Mouse (Mus musculus): Measurements from ENCODE around the gene Snrnp35. TPM values are rescaled to one million over a fixed set of nuclear protein-coding genes. Genes with fewer than 3 reads are reported as not detected.
"Not testable (repeated sequence)": the region's sequence is repeated elsewhere in the genome, so short reads cannot be mapped to it uniquely, and the experiment has no call there.

Gene Snrnp35
- polyA plus RNA-seq, 1 experiment from 2014 or later, result 37.2 TPM

DNA sequence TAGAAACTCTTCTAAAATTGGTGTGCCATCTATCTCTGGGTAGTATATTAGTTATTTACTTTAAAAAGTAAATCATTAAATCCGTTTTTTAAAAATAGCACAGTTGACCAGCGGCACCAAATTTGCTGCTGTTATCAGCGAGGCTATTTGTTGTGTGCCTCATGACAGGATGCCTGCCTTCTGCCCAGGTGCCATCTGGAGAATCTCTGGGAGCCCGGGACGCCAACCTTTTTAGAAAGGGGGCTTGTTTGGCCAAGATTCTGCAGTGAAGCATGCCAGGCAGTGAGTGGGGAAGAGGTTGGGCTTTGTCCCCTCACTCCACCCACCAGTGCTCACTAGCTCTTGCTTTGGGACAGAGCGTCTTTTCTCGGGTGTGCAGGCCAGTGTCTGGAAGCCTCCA, 32.9 kb upstream of the Snrnp35 start:
- no peak for DNase-seq (ENCODE audit: extremely low spot score, low spot score)
- peaks cover 87% of the 10 kb centered on the region for H3K36me3 ChIP-seq (replicated peaks)
- H3K4me1 ChIP-seq, result peaks cover 39% of the 10 kb centered on the region
- WGBS, result 90% methylated on average over 7 of the region's 7 CpGs
- no peaks in the 10 kb centered on the region for H3K27me3 ChIP-seq (ENCODE audit: poor library complexity, severe bottlenecking)
- H3K27ac ChIP-seq, result no peak overlapping the region
- H3K9me3 ChIP-seq, result no peaks in the 10 kb centered on the region
- H3K4me3 ChIP-seq, result no peak overlapping the region

DNA sequence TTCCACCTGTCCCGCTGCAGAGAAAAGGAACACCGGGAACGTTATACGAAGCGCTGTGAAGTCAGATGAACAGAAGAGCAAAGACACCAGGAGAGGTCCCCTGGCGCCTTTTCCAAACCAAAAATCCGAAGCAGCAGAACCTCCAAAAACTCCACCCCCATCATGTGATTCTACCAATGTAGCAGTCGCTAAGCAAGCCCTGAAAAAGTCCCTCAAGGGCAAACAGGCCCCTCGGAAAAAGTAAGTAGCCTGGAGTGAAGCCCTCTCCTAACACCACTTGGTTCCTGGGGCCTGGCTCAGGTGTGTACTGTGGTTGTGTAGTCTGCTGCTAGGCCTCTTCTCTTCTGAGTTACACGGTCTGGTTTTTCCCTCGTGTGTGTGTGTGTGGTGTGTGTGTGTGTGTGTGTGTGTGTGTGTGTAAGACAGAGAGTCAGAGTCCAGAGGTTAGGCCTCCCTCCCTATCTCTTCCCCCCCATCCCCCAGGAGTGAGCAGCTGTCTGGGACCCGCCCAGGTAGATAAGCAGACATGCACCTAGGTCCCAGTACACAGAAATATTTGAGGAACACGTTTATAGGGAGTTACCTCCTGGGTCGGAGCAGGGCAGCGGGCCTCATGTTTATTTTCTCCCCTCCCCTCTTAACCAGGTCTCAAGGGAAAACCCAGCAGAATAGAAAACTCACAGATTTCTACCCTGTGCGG, 32.1 kb upstream of the Snrnp35 start:
- no peaks in the 10 kb centered on the region for H3K27me3 ChIP-seq (ENCODE audit: poor library complexity, severe bottlenecking)
- H3K4me1 ChIP-seq, result peaks cover 38% of the 10 kb centered on the region
- peaks cover 94% of the 10 kb centered on the region for H3K36me3 ChIP-seq (replicated peaks)
- H3K4me3 ChIP-seq, result no peak overlapping the region
- no peak for DNase-seq (ENCODE audit: extremely low spot score, low spot score)
- H3K9me3 ChIP-seq, result no peaks in the 10 kb centered on the region
- H3K27ac ChIP-seq, result no peak overlapping the region
- 92% methylated on average over 16 of the region's 16 CpGs for WGBS

DNA sequence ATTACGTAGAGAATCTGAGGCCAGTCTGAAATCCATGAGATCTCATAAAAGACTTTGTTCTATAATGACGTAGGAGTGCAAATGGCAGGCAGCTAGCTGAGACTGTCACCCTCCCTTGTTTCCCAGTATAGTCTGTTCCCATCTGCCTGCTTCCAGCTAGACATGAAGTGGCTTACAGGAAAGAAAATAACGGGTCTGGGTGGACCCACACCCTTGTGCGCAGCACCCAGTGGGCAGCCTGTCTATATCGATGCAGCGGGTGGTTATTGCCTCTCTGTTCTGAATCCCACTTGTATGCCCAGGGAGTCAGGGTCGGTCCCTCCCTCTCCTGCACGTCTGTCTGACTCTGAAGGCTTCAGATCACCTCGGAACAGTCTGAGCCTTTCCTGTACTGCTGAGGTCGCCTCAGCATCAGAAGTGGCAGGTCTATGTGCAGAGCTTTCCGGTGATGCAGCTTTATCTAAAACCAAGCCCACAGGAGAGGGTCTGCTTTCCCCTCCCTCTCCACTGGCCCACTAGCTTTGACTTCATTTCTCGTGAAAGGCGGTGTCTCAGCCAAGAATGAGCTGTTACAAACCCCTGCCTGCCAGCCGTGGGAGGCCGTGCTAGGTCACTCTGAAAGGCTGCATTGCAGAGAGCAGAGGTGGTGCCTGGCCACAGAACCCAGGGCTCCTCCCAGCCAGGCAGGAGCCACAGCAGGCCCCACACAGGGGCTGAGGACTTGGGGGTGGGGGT, 30.3 kb upstream of the Snrnp35 start:
- H3K36me3 ChIP-seq (replicated peaks), result peaks cover 100% of the 10 kb centered on the region
- 86% methylated on average over 15 of the region's 15 CpGs for WGBS
- H3K4me3 ChIP-seq, result no peak overlapping the region
- H3K27ac ChIP-seq, result no peak overlapping the region
- H3K9me3 ChIP-seq, result no peaks in the 10 kb centered on the region
- DNase-seq (ENCODE audit: extremely low spot score, low spot score), result no peak
- H3K4me1 ChIP-seq, result peaks cover 21% of the 10 kb centered on the region
- no peaks in the 10 kb centered on the region for H3K27me3 ChIP-seq (ENCODE audit: poor library complexity, severe bottlenecking)

DNA sequence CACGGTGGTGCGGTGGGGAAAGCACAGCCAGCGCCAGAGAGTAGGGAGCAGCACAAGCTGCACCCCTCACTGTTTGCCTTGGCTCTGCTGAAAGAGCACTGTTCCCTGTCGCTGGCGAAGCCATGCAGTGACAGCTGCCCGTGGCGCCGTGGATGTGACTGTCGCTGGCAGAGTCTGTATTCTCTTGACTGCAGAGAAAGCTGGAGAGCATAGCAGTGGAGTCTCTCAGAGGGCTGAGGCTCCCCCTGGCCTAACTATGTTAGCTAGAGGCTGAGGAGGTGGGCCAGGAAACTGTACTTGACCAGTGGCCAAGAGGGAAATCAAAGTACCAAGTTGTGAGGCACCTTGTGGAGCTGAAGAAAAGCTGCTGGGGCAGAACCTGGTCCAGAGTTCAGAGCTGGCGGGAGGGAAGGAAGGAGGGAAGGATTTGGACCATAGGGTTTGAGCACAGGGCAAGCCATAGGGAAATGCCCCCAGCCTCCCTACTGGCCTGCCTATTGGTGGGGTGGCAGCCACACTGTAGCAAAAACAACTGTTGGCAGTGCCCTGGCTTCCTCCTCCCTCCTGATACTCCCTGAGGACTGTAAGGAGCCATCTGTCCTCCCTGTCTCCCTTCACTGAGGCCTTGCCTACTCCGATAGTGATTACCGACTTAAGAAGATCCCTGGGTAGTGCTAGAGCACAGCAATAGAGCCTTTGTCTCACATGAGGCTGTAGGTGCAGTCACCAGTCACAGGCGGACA, 29.4 kb upstream of the Snrnp35 start:
- WGBS, result 86% methylated on average over 13 of the region's 13 CpGs
- DNase-seq (ENCODE audit: extremely low spot score, low spot score), result no peak

DNA sequence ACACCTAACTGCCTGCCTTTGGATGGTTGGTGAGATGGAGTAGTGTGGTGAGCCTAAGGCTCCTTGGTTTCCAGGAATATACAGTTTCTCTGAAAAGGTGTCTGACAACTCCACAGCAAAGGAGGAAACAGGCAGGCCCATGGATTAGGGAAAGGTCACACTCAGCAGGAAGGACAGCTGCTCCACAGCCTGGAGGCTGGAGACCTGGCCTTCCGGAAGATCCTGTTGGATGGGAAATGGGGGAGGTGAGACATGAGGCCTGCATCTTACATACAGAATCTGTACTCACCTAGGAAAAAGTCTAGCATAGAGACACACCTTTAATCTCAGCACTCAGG, 28.9 kb upstream of the Snrnp35 start:
- DNase-seq (ENCODE audit: extremely low spot score, low spot score), result no peak
- peaks cover 100% of the 10 kb centered on the region for H3K36me3 ChIP-seq (replicated peaks)

More for the DNA sequence above, 29.4 kb upstream of the Snrnp35 start:
- Histone ChIP-seq H3K36me3 (replicated peaks) (peaks cover 100% of the 10 kb centered on the region), H3K27me3 (ENCODE audit: poor library complexity, severe bottlenecking) (no peaks in the 10 kb centered on the region), H3K27ac (no peak overlapping the region), H3K4me1 (peaks cover 15% of the 10 kb centered on the region; the same call in 1 of the 2 replicates), H3K4me3 (no peak overlapping the region), H3K9me3 (no peaks in the 10 kb centered on the region)

DNA sequence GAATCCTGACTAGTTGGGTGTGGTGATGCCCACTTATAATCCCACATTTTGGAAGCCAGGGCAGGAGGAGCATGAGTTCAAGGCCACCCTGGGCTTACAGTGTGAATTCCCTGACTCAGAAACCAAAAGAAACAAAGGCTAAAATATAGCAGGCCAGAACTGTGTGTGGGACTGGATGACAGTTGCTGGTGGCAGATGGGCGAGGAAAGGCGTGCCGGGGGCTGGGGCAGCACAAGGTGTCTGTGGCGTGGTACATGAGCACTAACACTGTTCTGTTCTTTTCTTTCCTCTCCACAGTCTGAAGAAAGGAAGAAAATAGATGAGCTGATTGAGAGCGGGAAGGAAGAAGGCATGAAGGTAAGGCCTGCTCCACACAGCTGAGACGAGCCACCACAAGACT, 26.2 kb upstream of the Snrnp35 start:
- 96% methylated on average over 6 of the region's 6 CpGs for WGBS
- H3K27ac ChIP-seq, result no peak overlapping the region
- no peak for DNase-seq (ENCODE audit: extremely low spot score, low spot score)
- peaks cover 100% of the 10 kb centered on the region for H3K36me3 ChIP-seq (replicated peaks)
- no peaks in the 10 kb centered on the region for H3K9me3 ChIP-seq
- H3K27me3 ChIP-seq (ENCODE audit: poor library complexity, severe bottlenecking), result no peaks in the 10 kb centered on the region
- H3K4me3 ChIP-seq, result no peak overlapping the region
- H3K4me1 ChIP-seq, result no peaks in the 10 kb centered on the region

More for the DNA sequence above, 28.9 kb upstream of the Snrnp35 start:
- Histone ChIP-seq H3K9me3 (no peaks in the 10 kb centered on the region), H3K27ac (no peak overlapping the region), H3K27me3 (ENCODE audit: poor library complexity, severe bottlenecking) (no peaks in the 10 kb centered on the region), H3K4me1 (peaks cover 10% of the 10 kb centered on the region; the same call in 1 of the 2 replicates), H3K4me3 (no peak overlapping the region)
- 74% methylated on average over 1 of the region's 1 CpGs for WGBS

DNA sequence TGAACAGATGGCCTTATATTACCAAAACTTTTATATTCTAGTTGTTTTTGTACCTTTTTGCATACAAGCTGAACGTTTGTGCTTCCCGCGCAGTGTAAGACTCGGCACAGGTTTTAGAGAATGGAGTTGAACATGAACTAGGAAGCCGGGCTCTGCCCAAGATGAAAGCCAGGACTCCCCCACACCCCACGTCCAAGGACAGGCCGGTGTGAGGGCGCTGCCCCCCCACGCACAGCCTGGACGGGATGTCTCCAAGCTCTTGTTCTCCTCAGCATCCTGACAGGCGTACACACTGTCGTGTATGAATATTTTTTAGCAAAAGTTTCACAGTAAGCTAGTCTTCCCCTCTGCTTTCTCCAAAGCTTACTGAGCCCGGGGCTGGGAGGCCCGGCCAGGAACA, 22.0 kb upstream of the Snrnp35 start:
- not testable (repeated sequence) for H3K4me1 ChIP-seq; DNase-seq (ENCODE audit: extremely low spot score, low spot score); H3K9me3 ChIP-seq; H3K27ac ChIP-seq; H3K27me3 ChIP-seq (ENCODE audit: poor library complexity, severe bottlenecking); H3K4me3 ChIP-seq
- WGBS, result 93% methylated on average over 14 of the region's 14 CpGs
- peaks cover 86% of the 10 kb centered on the region for H3K36me3 ChIP-seq (replicated peaks)

DNA sequence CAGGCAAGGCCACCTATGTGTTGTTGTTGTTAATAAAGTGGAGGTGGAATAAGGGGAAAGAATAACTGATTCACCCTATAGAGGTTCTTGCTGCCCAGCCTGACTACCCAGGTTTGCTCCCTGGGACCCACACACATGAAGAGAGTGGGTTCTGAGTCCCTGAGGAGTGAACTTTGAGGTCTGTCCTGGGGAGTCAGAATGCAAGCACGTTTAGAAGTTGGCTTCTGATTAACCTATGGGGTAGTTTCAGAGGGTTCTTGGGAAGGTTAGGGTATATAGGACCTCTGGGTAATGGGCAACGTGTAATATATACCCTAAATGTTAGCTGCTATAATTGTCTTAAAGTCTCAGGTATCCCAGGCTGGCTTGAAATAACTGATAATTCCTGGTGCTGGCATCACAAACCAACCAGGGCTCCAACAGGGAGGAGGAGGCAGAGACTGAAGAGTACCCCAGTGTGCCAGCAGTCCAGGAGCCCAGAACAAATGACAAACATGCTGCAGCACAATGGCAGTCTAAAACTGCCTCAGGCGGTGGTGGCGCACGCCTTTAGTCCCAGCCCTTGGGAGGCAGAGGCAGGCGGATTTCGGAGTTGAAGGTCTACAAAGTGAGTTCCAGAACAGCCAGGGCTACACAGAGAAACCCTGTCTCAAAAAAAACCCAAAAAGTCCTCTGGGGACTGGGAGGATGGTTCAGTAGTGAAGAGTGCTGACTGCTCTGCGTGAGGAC, 20.5 kb upstream of the Snrnp35 start:
- no peak overlapping the region for H3K27ac ChIP-seq
- no peak for DNase-seq (ENCODE audit: extremely low spot score, low spot score)
- peaks cover 79% of the 10 kb centered on the region for H3K36me3 ChIP-seq (replicated peaks)
- H3K9me3 ChIP-seq, result no peaks in the 10 kb centered on the region
- WGBS, result 88% methylated on average over 8 of the region's 8 CpGs
- H3K27me3 ChIP-seq (ENCODE audit: poor library complexity, severe bottlenecking), result no peaks in the 10 kb centered on the region
- no peak overlapping the region for H3K4me3 ChIP-seq
- peaks cover 6% of the 10 kb centered on the region for H3K4me1 ChIP-seq

DNA sequence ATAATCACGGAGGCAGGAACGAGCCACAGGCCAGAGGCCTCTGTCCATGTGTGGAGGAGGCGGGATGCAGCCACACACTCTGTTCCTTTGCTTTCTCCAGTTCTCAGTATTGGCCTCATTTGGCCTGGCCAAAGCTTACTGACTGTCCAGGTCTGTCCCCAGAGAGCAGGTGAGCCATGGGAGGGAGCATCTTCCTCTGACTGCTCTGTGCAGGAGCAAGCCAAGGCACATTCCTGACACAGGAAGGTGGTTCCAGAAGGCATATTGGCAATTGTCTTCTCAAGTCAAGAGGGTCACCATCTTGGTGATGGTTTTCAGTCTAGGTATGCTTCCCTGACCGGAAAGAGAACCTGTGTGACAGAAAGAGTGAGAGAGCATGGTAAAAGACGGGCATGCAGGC, 19.5 kb upstream of the Snrnp35 start:
- Histone ChIP-seq H3K27me3 (ENCODE audit: poor library complexity, severe bottlenecking) (no peaks in the 10 kb centered on the region), H3K27ac (no peak overlapping the region), H3K4me3 (no peak overlapping the region), H3K4me1 (peaks cover 6% of the 10 kb centered on the region), H3K36me3 (replicated peaks) (peaks cover 78% of the 10 kb centered on the region), H3K9me3 (no peaks in the 10 kb centered on the region)
- no peak for DNase-seq (ENCODE audit: extremely low spot score, low spot score)
- 90% methylated on average over 5 of the region's 5 CpGs for WGBS

DNA sequence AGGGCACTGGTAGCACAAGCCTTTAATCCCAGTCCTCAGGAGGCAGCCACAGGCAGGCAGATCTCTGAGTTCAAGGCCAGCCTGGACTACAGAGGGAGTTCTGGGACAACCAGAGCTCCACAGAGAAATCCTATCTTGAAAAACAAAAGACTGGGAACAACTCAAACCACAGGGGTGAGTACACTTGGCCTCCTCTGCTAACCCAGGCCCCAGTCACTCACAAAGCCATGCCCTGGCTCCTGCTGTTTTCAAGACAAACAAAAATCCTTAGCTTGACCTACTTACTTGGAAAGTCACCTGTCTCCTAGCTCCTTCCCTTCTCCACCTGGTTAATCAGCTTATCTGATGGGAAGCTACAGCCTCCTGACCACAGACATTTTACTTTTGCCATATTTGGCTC, 18.0 kb upstream of the Snrnp35 start:
- Histone ChIP-seq H3K4me3 (no peak overlapping the region), H3K36me3 (replicated peaks) (peaks cover 78% of the 10 kb centered on the region), H3K9me3 (no peaks in the 10 kb centered on the region), H3K4me1 (peaks cover 6% of the 10 kb centered on the region), H3K27ac (no peak overlapping the region), H3K27me3 (ENCODE audit: poor library complexity, severe bottlenecking) (no peaks in the 10 kb centered on the region)
- DNase-seq (ENCODE audit: extremely low spot score, low spot score), result no peak

DNA sequence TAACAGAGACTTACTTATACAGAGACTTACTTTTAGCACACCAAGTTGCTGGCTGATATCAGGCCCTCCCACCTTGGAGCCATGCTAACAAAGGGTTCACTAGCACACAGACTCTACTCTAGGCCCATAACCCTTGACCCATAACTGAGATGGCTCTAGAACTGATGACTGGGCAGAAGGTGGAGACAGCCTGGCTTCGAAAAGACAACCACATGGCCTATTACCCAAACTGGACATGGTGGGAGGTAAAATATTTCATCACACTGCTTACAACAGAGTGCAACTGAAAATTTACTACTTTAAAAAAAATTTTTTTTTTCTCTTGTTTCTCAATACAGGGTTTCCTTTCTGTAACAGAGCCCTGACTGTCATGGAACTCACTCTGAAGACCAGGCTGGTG, 15.2 kb upstream of the Snrnp35 start:
- WGBS, result 91% methylated on average over 1 of the region's 1 CpGs
- Histone ChIP-seq H3K36me3 (replicated peaks) (peaks cover 56% of the 10 kb centered on the region), H3K4me3 (no peak overlapping the region), H3K27me3 (ENCODE audit: poor library complexity, severe bottlenecking) (no peaks in the 10 kb centered on the region), H3K9me3 (no peaks in the 10 kb centered on the region), H3K27ac (no peak overlapping the region), H3K4me1 (peaks cover 6% of the 10 kb centered on the region)
- DNase-seq (ENCODE audit: extremely low spot score, low spot score), result no peak

DNA sequence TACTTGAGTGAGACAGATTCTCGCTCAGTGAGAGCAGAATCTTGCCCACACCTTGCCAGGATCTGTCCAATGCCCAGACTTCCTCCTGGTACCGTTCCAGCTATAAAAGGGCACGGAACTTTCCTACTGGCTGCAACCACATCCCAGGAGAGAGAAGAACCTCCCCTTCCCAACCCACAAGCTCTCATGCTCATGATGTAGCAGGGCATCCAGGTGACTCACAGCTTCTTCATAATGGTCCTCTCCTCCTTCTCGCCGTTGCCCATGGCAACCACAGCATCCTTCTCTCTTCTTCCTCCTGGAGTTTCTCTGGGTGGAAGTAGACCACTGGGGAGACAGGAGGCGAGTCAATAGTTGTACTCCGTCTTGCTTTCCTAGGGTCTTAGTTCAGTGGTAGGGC, 14.6 kb upstream of the Snrnp35 start:
- no peak overlapping the region for H3K27ac ChIP-seq
- no peak for DNase-seq (ENCODE audit: extremely low spot score, low spot score)
- no peaks in the 10 kb centered on the region for H3K9me3 ChIP-seq
- H3K4me3 ChIP-seq, result no peak overlapping the region
- H3K27me3 ChIP-seq (ENCODE audit: poor library complexity, severe bottlenecking), result no peaks in the 10 kb centered on the region
- 95% methylated on average over 7 of the region's 7 CpGs for WGBS
- peaks cover 6% of the 10 kb centered on the region for H3K4me1 ChIP-seq
- H3K36me3 ChIP-seq (replicated peaks), result peaks cover 50% of the 10 kb centered on the region
